Mouse (Mus musculus): ENCODE results near the gene Ube2l3.

- TF ChIP-seq POLR2A (IDR thresholded peaks at IDR 0.05; ENCODE audit: borderline replicate concordance, extremely low read depth, low read depth, low read length) (no peak), CTCF (IDR thresholded peaks at IDR 0.05; ENCODE audit: insufficient read depth, low read length) (no peak)
Measured at GRCm38 (mm10) chr16:17244996-17245395, 42.5 kb upstream of the Ube2l3 start.

All from lung, adult 2 months (tissue).